Mouse (Mus musculus) heart, postnatal 25 days (tissue): ENCODE data around the gene Ms4a10. TPM values are rescaled to one million over a fixed set of nuclear protein-coding genes. Genes with fewer than 3 reads are reported as not detected.

Source experiments
- DNase-seq: peaks from one replicate; pipeline ENCODE4 v3.0.0; 2022; ENCODE audit warnings: low spot score
- intact Hi-C: fragments of 180-260 bp; cut with DNase I; formaldehyde crosslinking; loops from one replicate; pipeline ENCODE4 v1.15.1; 2025
- total RNA-seq, 2 experiments: library from RNA; stranded (reverse); gene quantifications; 2 replicates each; pipeline ENCODE4 v1.2.3; 2021

Ms4a10 gene
- total RNA-seq, result not detected

- DNase-seq, result no peak
- intact Hi-C loops, result no loop called here
Observed at GRCm38 (mm10) chr19:10974238-10974865, at the start of gene Ms4a10. Gene Ms4a10, minus strand, starts transcription at chr19:10974670.

- DNase-seq, result no peak
- intact Hi-C loops, result no loop called here
Observed at GRCm38 (mm10) chr19:11022382-11022781, 47.9 kb upstream of the Ms4a10 start.

GRCm38 (mm10) chr19:11017891-11018290 lies 43.4 kb upstream of the Ms4a10 start, which contains the start of gene Ms4a18:
Gene Ms4a18, minus strand, starts transcription at chr19:11018031.
- intact Hi-C loops, result no loop called here
- DNase-seq, result no peak

GRCm38 (mm10) chr19:11017251-11017650 lies 42.8 kb upstream of the Ms4a10 start:
- no peak for DNase-seq
- intact Hi-C loops, result no loop called here

- DNase-seq, result no peak
- intact Hi-C loops, result no loop called here
Observed at GRCm38 (mm10) chr19:11015998-11016397, 41.5 kb upstream of the Ms4a10 start.

GRCm38 (mm10) chr19:11015468-11015867 lies 41.0 kb upstream of the Ms4a10 start:
- DNase-seq, result no peak
- intact Hi-C loops, result no loop called here

GRCm38 (mm10) chr19:10993150-10993549 lies 18.7 kb upstream of the Ms4a10 start, which contains the start of gene Ms4a15:
Gene Ms4a15, minus strand, starts transcription at chr19:10993250.
- intact Hi-C loops, result no loop called here
- DNase-seq, result no peak

- intact Hi-C loops, result no loop called here
- DNase-seq, result no peak
Observed at GRCm38 (mm10) chr19:10991911-10992310, 17.4 kb upstream of the Ms4a10 start.

- no peak for DNase-seq
- intact Hi-C loops, result no loop called here
Observed at GRCm38 (mm10) chr19:10990751-10991150, 16.3 kb upstream of the Ms4a10 start.

GRCm38 (mm10) chr19:10988563-10988962 lies 14.1 kb upstream of the Ms4a10 start:
- intact Hi-C loops, result no loop called here
- no peak for DNase-seq

GRCm38 (mm10) chr19:10985889-10986288 lies 11.4 kb upstream of the Ms4a10 start:
- no peak for DNase-seq
- intact Hi-C loops, result no loop called here

- no peak for DNase-seq
- intact Hi-C loops, result no loop called here
Observed at GRCm38 (mm10) chr19:10984551-10984950, 10.1 kb upstream of the Ms4a10 start.

GRCm38 (mm10) chr19:10983146-10983545 lies 8.7 kb upstream of the Ms4a10 start:
- intact Hi-C loops, result no loop called here
- no peak for DNase-seq

- intact Hi-C loops, result no loop called here
Observed at GRCm38 (mm10) chr19:10980210-10980609, 5.7 kb upstream of the Ms4a10 start.

GRCm38 (mm10) chr19:10979184-10980168 lies 5.0 kb upstream of the Ms4a10 start:
- DNase-seq, result peak; percentile 67
- intact Hi-C loops, result loop anchor here (5.0 kb wide), 1 partner anchor 312 kb away; no protein-coding TSS in a partner anchor

More at GRCm38 (mm10) chr19:10980210-10980609, 5.7 kb upstream of the Ms4a10 start:
- DNase-seq, result no peak

- DNase-seq, result no peak
- intact Hi-C loops, result loop anchor here (5.0 kb wide), 1 partner anchor 309 kb away; no protein-coding TSS in a partner anchor
Observed at GRCm38 (mm10) chr19:10976318-10976717, 1.8 kb upstream of the Ms4a10 start.

- intact Hi-C loops, result loop anchor here (5.0 kb wide), 1 partner anchor 308 kb away; no protein-coding TSS in a partner anchor
- DNase-seq, result no peak
Observed at GRCm38 (mm10) chr19:10975187-10975586, 717 bp upstream of the Ms4a10 start.

- no peak for DNase-seq
Observed at GRCm38 (mm10) chr19:10973187-10973586, 1.3 kb downstream of the Ms4a10 start.

GRCm38 (mm10) chr19:10972660-10973059 lies 1.8 kb downstream of the Ms4a10 start:
- DNase-seq, result no peak
- intact Hi-C loops, result no loop called here

More at GRCm38 (mm10) chr19:10973187-10973586, 1.3 kb downstream of the Ms4a10 start:
- intact Hi-C loops, result no loop called here

- intact Hi-C loops, result no loop called here
- no peak for DNase-seq
Observed at GRCm38 (mm10) chr19:10970457-10970856, 4.0 kb downstream of the Ms4a10 start.

- DNase-seq, result no peak
- intact Hi-C loops, result no loop called here
Observed at GRCm38 (mm10) chr19:10968578-10968977, 5.9 kb downstream of the Ms4a10 start.
